Mouse (Mus musculus) ES-E14 (cell line): ENCODE measurements around the gene Ncapd3. TPM values are rescaled to one million over a fixed set of nuclear protein-coding genes. Genes with fewer than 3 reads are reported as not detected.

Source experiments
- DNase-seq: peaks from one replicate; pipeline ENCODE4 v3.0.0-alpha.2; 2013; ENCODE audit warnings: low read depth, low spot score
- H3K27ac ChIP-seq: 2 replicates; pipeline ENCODE4 v1.5.1; 2012; ENCODE audit warnings: low read depth, mild to moderate bottlenecking, low read length, moderate library complexity, mixed read lengths; ENCODE audit not compliant: poor library complexity, insufficient read depth, severe bottlenecking
- H3K36me3 ChIP-seq: 2 replicates; pipeline ENCODE4 v1.6.1; 2012; ENCODE audit warnings: mild to moderate bottlenecking, low read length, moderate library complexity, mixed read lengths; ENCODE audit not compliant: control insufficient read depth, poor library complexity, insufficient read depth, severe bottlenecking
- H3K4me1 ChIP-seq, 2 experiments: fragments of 150-350 bp in 1 of 2; sonication (generic) in 1 of 2; 2 replicates each; pipeline ENCODE4 v1.6.1; 2012; ENCODE audit warnings: low read length in 2 of 2, mild to moderate bottlenecking in 1 of 2, mixed read lengths in 1 of 2; ENCODE audit not compliant: control insufficient read depth in 2 of 2, insufficient read depth in 2 of 2, poor library complexity in 1 of 2
- H3K4me3 ChIP-seq, 2 experiments: fragments of 150-350 bp in 1 of 2; sonication (generic) in 1 of 2; 2 replicates each; pipeline ENCODE4 v1.5.1; 2012; ENCODE audit warnings: low read length in 2 of 2, low read depth in 1 of 2, mild to moderate bottlenecking in 1 of 2, mixed read lengths in 1 of 2; ENCODE audit not compliant: insufficient read depth in 1 of 2, poor library complexity in 1 of 2, severe bottlenecking in 1 of 2
- H3K9ac ChIP-seq: 2 replicates; pipeline ENCODE4 v1.6.1; 2012; ENCODE audit warnings: low read depth, mild to moderate bottlenecking, low read length, mixed read lengths; ENCODE audit not compliant: poor library complexity, insufficient read depth, severe bottlenecking
- H3K9me3 ChIP-seq: fragments of 150-350 bp; sonication (generic); 2 replicates; pipeline ENCODE4 v1.6.1; 2012; ENCODE audit warnings: low read depth, mild to moderate bottlenecking, low read length; ENCODE audit not compliant: control insufficient read depth, insufficient read depth
- CHD2 ChIP-seq: IDR thresholded peaks from 2 replicates; pipeline ENCODE4 v1.6.1; 2014; ENCODE audit warnings: mild to moderate bottlenecking, low read depth, low read length, inconsistent platforms
- HCFC1 ChIP-seq: IDR thresholded peaks from 2 replicates; pipeline ENCODE4 v1.6.1; 2012; ENCODE audit warnings: low read length, inconsistent platforms, borderline replicate concordance; ENCODE audit not compliant: insufficient read depth
- MAFK ChIP-seq: IDR thresholded peaks from 2 replicates; pipeline ENCODE4 v1.6.1; 2014; ENCODE audit warnings: mild to moderate bottlenecking, low read depth, low read length, inconsistent platforms; ENCODE audit not compliant: insufficient read depth
- ZC3H11A ChIP-seq: IDR thresholded peaks from 2 replicates; pipeline ENCODE4 v1.6.1; 2012; ENCODE audit warnings: low read depth, mild to moderate bottlenecking, inconsistent platforms, low read length, borderline replicate concordance
- ZNF384 ChIP-seq: IDR thresholded peaks from 2 replicates; pipeline ENCODE4 v1.6.1; 2012; ENCODE audit warnings: low read depth, low read length, inconsistent platforms
- in situ Hi-C, 2 experiments: fragments of 600-800 bp; cut with MboI; formaldehyde crosslinking; loops; one replicate each; pipeline ENCODE4 v1.15.1; 2025; ENCODE audit warnings: low sequenced_read_pairs in 2 of 2, inconsistent platforms in 1 of 2; ENCODE audit not compliant: unreplicated experiment in 2 of 2
- total RNA-seq: library from RNA; depleted of rRNA; stranded (reverse); fragments of 300-350 nt; gene quantifications from 2 replicates; pipeline ENCODE4 v1.2.3, GENCODE M21; 2012

The Ncapd3 gene
- total RNA-seq, 1 experiment = 41.5 TPM

- in situ Hi-C loops = no loop called here
- TF ChIP-seq CHD2 = no peak
- TF ChIP-seq ZC3H11A = no peak
- no peak for TF ChIP-seq MAFK
- TF ChIP-seq ZNF384 = peak; percentile 63
- no peak for TF ChIP-seq HCFC1
- no peaks in the 10 kb centered on the region for H3K9me3 ChIP-seq
- no peak overlapping the region for H3K4me3 ChIP-seq
- H3K36me3 ChIP-seq = peaks cover 13% of the 10 kb centered on the region
- H3K4me1 ChIP-seq = peaks cover 2 to 7% of the 10 kb centered on the region in 2 experiments; a peak in 2 of 4 replicates
- no peak for DNase-seq
- H3K27ac ChIP-seq = no peak overlapping the region
- H3K9ac ChIP-seq = no peak overlapping the region
Observed at GRCm38 (mm10) chr9:26993118-26993517, 36.9 kb upstream of the Ncapd3 start.

- no peaks in the 10 kb centered on the region for H3K9me3 ChIP-seq
- H3K4me1 ChIP-seq = peaks cover 4 to 7% of the 10 kb centered on the region in 2 experiments; a peak in 3 of 4 replicates
- H3K9ac ChIP-seq = no peak overlapping the region
- no peak overlapping the region for H3K4me3 ChIP-seq
- peaks cover 13% of the 10 kb centered on the region for H3K36me3 ChIP-seq
- TF ChIP-seq ZC3H11A (no peak), MAFK (no peak), CHD2 (no peak), HCFC1 (no peak), ZNF384 (no peak)
- no peak overlapping the region for H3K27ac ChIP-seq
- in situ Hi-C loops = no loop called here
- DNase-seq = no peak
Observed at GRCm38 (mm10) chr9:26993900-26994299, 36.1 kb upstream of the Ncapd3 start.

- no peak for DNase-seq
- Histone ChIP-seq H3K9ac (no peak overlapping the region), H3K36me3 (no peaks in the 10 kb centered on the region), H3K9me3 (no peaks in the 10 kb centered on the region), H3K4me1 (peaks cover 4 to 7% of the 10 kb centered on the region in 2 experiments; a peak in 3 of 4 replicates), H3K4me3 (no peak overlapping the region), H3K27ac (no peak overlapping the region)
- TF ChIP-seq MAFK (no peak), CHD2 (no peak), ZNF384 (no peak), ZC3H11A (no peak), HCFC1 (no peak)
- in situ Hi-C loops = no loop called here
Observed at GRCm38 (mm10) chr9:26997062-26997461, 32.9 kb upstream of the Ncapd3 start.

GRCm38 (mm10) chr9:26997501-26997900, 32.5 kb upstream of the Ncapd3 start:
- H3K9ac ChIP-seq = no peak overlapping the region
- H3K4me1 ChIP-seq = peaks cover 4 to 7% of the 10 kb centered on the region in 2 experiments; a peak in 3 of 4 replicates
- no peaks in the 10 kb centered on the region for H3K9me3 ChIP-seq
- no peak overlapping the region for H3K4me3 ChIP-seq
- H3K27ac ChIP-seq = no peak overlapping the region
- no peak for DNase-seq
- TF ChIP-seq CHD2 (no peak), MAFK (no peak), HCFC1 (no peak), ZC3H11A (no peak), ZNF384 (no peak)
- in situ Hi-C loops = no loop called here
- no peaks in the 10 kb centered on the region for H3K36me3 ChIP-seq
